Mouse (Mus musculus) forebrain, embryonic 11.5 days (tissue): ENCODE results near the gene Kctd17. TPM values are rescaled to one million over a fixed set of nuclear protein-coding genes. Genes with fewer than 3 reads are reported as not detected.
A peak's percentile ranks its signal among the peaks of the same experiment; 100 is the strongest.

Experiments used
- ATAC-seq: fragments of 200-750 bp; cut with Nextera tagmentation; replicated peaks from 2 replicates; pipeline ENCODE4 v1.8.0; 2017; ENCODE audit warnings: moderate TSS enrichment; ENCODE audit not compliant: low FRiP score
- DNase-seq: peaks from one replicate; pipeline ENCODE4 v3.0.0-alpha.2; 2017; ENCODE audit warnings: low spot score
- H3K27ac ChIP-seq: fragments of 300-500 bp; sonication (generic); 2 replicates; pipeline ENCODE4 v1.5.1; 2014; ENCODE audit warnings: low read depth, low read length
- H3K27me3 ChIP-seq: fragments of 300-500 bp; sonication (generic); 2 replicates; pipeline ENCODE4 v1.6.1; 2014; ENCODE audit warnings: mild to moderate bottlenecking, low read length, mixed read lengths; ENCODE audit not compliant: control insufficient read depth, insufficient read depth
- H3K36me3 ChIP-seq: fragments of 300-500 bp; sonication (generic); 2 replicates; pipeline ENCODE4 v1.6.1; 2014; ENCODE audit warnings: mild to moderate bottlenecking, low read length, moderate library complexity, mixed read lengths; ENCODE audit not compliant: control insufficient read depth, insufficient read depth
- H3K4me1 ChIP-seq: fragments of 300-500 bp; sonication (generic); replicated peaks from 2 replicates; pipeline ENCODE4 v1.6.1; 2014; ENCODE audit warnings: low read length, mixed read lengths; ENCODE audit not compliant: control insufficient read depth, insufficient read depth
- H3K4me2 ChIP-seq: fragments of 300-500 bp; sonication (generic); 2 replicates; pipeline ENCODE4 v1.6.1; 2014; ENCODE audit warnings: low read depth, mild to moderate bottlenecking, low read length, moderate library complexity, mixed read lengths; ENCODE audit not compliant: severe bottlenecking
- H3K4me3 ChIP-seq: fragments of 300-500 bp; sonication (generic); 2 replicates; pipeline ENCODE4 v1.5.1; 2014; ENCODE audit warnings: low read depth, low read length
- H3K9ac ChIP-seq: fragments of 300-500 bp; sonication (generic); 2 replicates; pipeline ENCODE4 v1.6.1; 2014; ENCODE audit warnings: low read length
- H3K9me3 ChIP-seq: fragments of 300-500 bp; sonication (generic); 2 replicates; pipeline ENCODE4 v1.6.1; 2016; ENCODE audit warnings: low read length, mixed read lengths; ENCODE audit not compliant: control insufficient read depth
- WGBS: fragments of 180-500 bp; shearing (Covaris S2); extraction: QIAGEN DNeasy Blood & Tissue Kit; methylation state at CpG from one replicate; pipeline ENCODE4 v1.1.7; 2014; 5-methylcytosine and 5-hydroxymethylcytosine counted together
- polyA plus RNA-seq: library from polyadenylated mRNA; unstranded; fragments of >200 nt; fragmentation: Nextera tagmentation; extraction: Ambion mirVana; gene quantifications from 2 replicates; pipeline ENCODE4 v1.2.1, GENCODE M21; 2014

Kctd17 gene
- polyA plus RNA-seq, 1 experiment from 2014 or later: 67.9 TPM

GRCm38 (mm10) chr15:78395478-78395962 is 32.8 kb upstream of the Kctd17 start, which contains the start of gene Tex33:
TSS of gene Tex33 (minus strand) at chr15:78395912.
- H3K27me3 ChIP-seq: no peaks in the 10 kb centered on the region
- DNase-seq: no peak
- WGBS: 81% methylated on average over 8 of the region's 8 CpGs
- no peaks in the 10 kb centered on the region for H3K4me1 ChIP-seq
- no peak within 1 kb of the TSS for H3K9ac ChIP-seq
- no peaks in the 10 kb centered on the region for H3K9me3 ChIP-seq
- no peaks in the 10 kb centered on the region for H3K36me3 ChIP-seq
- no peak for ATAC-seq
- no peak within 1 kb of the TSS for H3K4me2 ChIP-seq
- H3K4me3 ChIP-seq: no peak within 1 kb of the TSS
- no peak within 1 kb of the TSS for H3K27ac ChIP-seq

GRCm38 (mm10) chr15:78401345-78401744 is 27.0 kb upstream of the Kctd17 start:
- no peak overlapping the region for H3K27ac ChIP-seq
- H3K4me2 ChIP-seq: no peak overlapping the region
- no peaks in the 10 kb centered on the region for H3K36me3 ChIP-seq
- H3K4me3 ChIP-seq: no peak overlapping the region
- DNase-seq (no peak), ATAC-seq (no peak)
- no peaks in the 10 kb centered on the region for H3K9me3 ChIP-seq
- no peak overlapping the region for H3K9ac ChIP-seq
- whole genome bisulfite sequencing: 86% methylated on average over 6 of the region's 6 CpGs
- no peaks in the 10 kb centered on the region for H3K27me3 ChIP-seq
- no peaks in the 10 kb centered on the region; the same call in 1 of the 2 replicates for H3K4me1 ChIP-seq

GRCm38 (mm10) chr15:78401921-78402320 is 26.4 kb upstream of the Kctd17 start:
- WGBS: 83% methylated on average over 4 of the region's 4 CpGs
- no peaks in the 10 kb centered on the region for H3K36me3 ChIP-seq

GRCm38 (mm10) chr15:78402423-78402822 is 25.9 kb upstream of the Kctd17 start:
- Histone ChIP-seq H3K4me2 (no peak overlapping the region), H3K36me3 (no peaks in the 10 kb centered on the region), H3K4me3 (no peak overlapping the region), H3K27me3 (no peaks in the 10 kb centered on the region), H3K27ac (no peak overlapping the region), H3K4me1 (peaks cover 4% of the 10 kb centered on the region), H3K9me3 (no peaks in the 10 kb centered on the region), H3K9ac (no peak overlapping the region)
- no peak for ATAC-seq
- no peak for DNase-seq
- 85% methylated on average over 7 of the region's 7 CpGs for WGBS

More at GRCm38 (mm10) chr15:78401921-78402320, 26.4 kb upstream of the Kctd17 start:
- Histone ChIP-seq H3K27ac (no peak overlapping the region), H3K9me3 (no peaks in the 10 kb centered on the region), H3K4me3 (no peak overlapping the region), H3K4me1 (no peaks in the 10 kb centered on the region; the same call in 1 of the 2 replicates), H3K27me3 (no peaks in the 10 kb centered on the region), H3K4me2 (no peak overlapping the region), H3K9ac (no peak overlapping the region)
- no peak for ATAC-seq
- DNase-seq: no peak

- Histone ChIP-seq H3K4me2 (no peak overlapping the region), H3K27me3 (no peaks in the 10 kb centered on the region), H3K27ac (no peak overlapping the region), H3K36me3 (no peaks in the 10 kb centered on the region), H3K4me1 (peaks cover 7% of the 10 kb centered on the region), H3K4me3 (no peak overlapping the region), H3K9ac (no peak overlapping the region), H3K9me3 (no peaks in the 10 kb centered on the region)
- no peak for DNase-seq
- no peak for ATAC-seq
- 64% methylated on average over 3 of the region's 3 CpGs for WGBS
These were observed 25.0 kb upstream of the Kctd17 start for GRCm38 (mm10) chr15:78403301-78403741.

- Histone ChIP-seq H3K36me3 (no peaks in the 10 kb centered on the region), H3K4me2 (no peak overlapping the region), H3K9ac (no peak overlapping the region), H3K27ac (no peak overlapping the region), H3K4me1 (peaks cover 7% of the 10 kb centered on the region), H3K9me3 (no peaks in the 10 kb centered on the region), H3K4me3 (no peak overlapping the region), H3K27me3 (no peaks in the 10 kb centered on the region; the same call in 1 of the 2 replicates)
- ATAC-seq: no peak
- no peak for DNase-seq
- 69% methylated on average over 1 of the region's 1 CpGs for whole genome bisulfite sequencing
These were observed 24.5 kb upstream of the Kctd17 start for GRCm38 (mm10) chr15:78403896-78404295.

GRCm38 (mm10) chr15:78405098-78405497 is 23.3 kb upstream of the Kctd17 start:
- peaks cover 9% of the 10 kb centered on the region for H3K27me3 ChIP-seq
- H3K4me2 ChIP-seq: peak overlapping the region; percentile 89
- H3K4me3 ChIP-seq: peak overlapping the region; percentile 60
- no peak overlapping the region for H3K27ac ChIP-seq
- no peak for DNase-seq
- no peaks in the 10 kb centered on the region for H3K36me3 ChIP-seq
- 56% methylated on average over 11 of the region's 11 CpGs for WGBS
- no peaks in the 10 kb centered on the region for H3K9me3 ChIP-seq
- no peak; the same call in 1 of the 2 replicates for ATAC-seq
- peak overlapping the region; percentile 44; the same call in 1 of the 2 replicates for H3K9ac ChIP-seq
- H3K4me1 ChIP-seq: peaks cover 11% of the 10 kb centered on the region

- peak within 1 kb of the TSS; percentile 80 for H3K9ac ChIP-seq
- WGBS: 2% methylated on average over 34 of the region's 34 CpGs
- H3K9me3 ChIP-seq: no peaks in the 10 kb centered on the region
- peak within 1 kb of the TSS; percentile 89 for H3K4me2 ChIP-seq
- peaks cover 14% of the 10 kb centered on the region for H3K27me3 ChIP-seq
- peak within 1 kb of the TSS; percentile 60 for H3K4me3 ChIP-seq
- peak within 1 kb of the TSS; percentile 93 for H3K27ac ChIP-seq
- H3K36me3 ChIP-seq: no peaks in the 10 kb centered on the region
- H3K4me1 ChIP-seq: peaks cover 13% of the 10 kb centered on the region
- peak; percentile 80 for ATAC-seq
- peak; percentile 89 for DNase-seq
These were observed 22.7 kb upstream of the Kctd17 start, which contains the start of gene Tst for GRCm38 (mm10) chr15:78405517-78406211. TSS of gene Tst (minus strand) at chr15:78405907.
